Mouse (Mus musculus): ENCODE results near the gene Fam124b. TPM values are rescaled to one million over a fixed set of nuclear protein-coding genes. Genes with fewer than 3 reads are reported as not detected.

Fam124b gene
- polyA plus RNA-seq, 1 experiment from 2014 or later: not detected

- Histone ChIP-seq H3K27me3 (no peaks in the 10 kb centered on the region), H3K4me3 (replicated peaks) (no peak overlapping the region), H3K9me3 (replicated peaks) (no peaks in the 10 kb centered on the region), H3K36me3 (no peaks in the 10 kb centered on the region), H3K9ac (no peak overlapping the region), H3K4me1 (replicated peaks) (no peaks in the 10 kb centered on the region), H3K4me2 (no peak overlapping the region), H3K27ac (no peak overlapping the region)
- no peak for ATAC-seq (ENCODE audit: low read depth)
- DNase-seq: no peak
- WGBS (ENCODE audit: insufficient replicate concordance): 63% methylated on average over 4 of the region's 4 CpGs
Observed at GRCm38 (mm10) chr1:80166577-80166976, 51.7 kb downstream of the Fam124b start.

GRCm38 (mm10) chr1:80165391-80165790 is 52.9 kb downstream of the Fam124b start:
- ATAC-seq (ENCODE audit: low read depth) (no peak), DNase-seq (no peak)
- no peaks in the 10 kb centered on the region for H3K9me3 ChIP-seq (replicated peaks)
- H3K4me1 ChIP-seq (replicated peaks): no peaks in the 10 kb centered on the region
- H3K4me3 ChIP-seq (replicated peaks): no peak overlapping the region
- no peaks in the 10 kb centered on the region for H3K27me3 ChIP-seq
- no peak overlapping the region for H3K27ac ChIP-seq
- no peak overlapping the region for H3K4me2 ChIP-seq
- no peaks in the 10 kb centered on the region for H3K36me3 ChIP-seq
- WGBS (ENCODE audit: insufficient replicate concordance): 55% methylated on average over 5 of the region's 5 CpGs
- H3K9ac ChIP-seq: no peak overlapping the region

GRCm38 (mm10) chr1:80162943-80163342 is 55.3 kb downstream of the Fam124b start:
- H3K4me1 ChIP-seq (replicated peaks): no peaks in the 10 kb centered on the region
- H3K9me3 ChIP-seq (replicated peaks): no peaks in the 10 kb centered on the region
- WGBS (ENCODE audit: insufficient replicate concordance): 50% methylated on average over 6 of the region's 6 CpGs
- H3K9ac ChIP-seq: no peak overlapping the region
- H3K4me2 ChIP-seq: no peak overlapping the region
- H3K27ac ChIP-seq: no peak overlapping the region
- ATAC-seq (ENCODE audit: low read depth): no peak
- no peak for DNase-seq
- no peak overlapping the region for H3K4me3 ChIP-seq (replicated peaks)
- no peaks in the 10 kb centered on the region for H3K36me3 ChIP-seq
- no peaks in the 10 kb centered on the region for H3K27me3 ChIP-seq

GRCm38 (mm10) chr1:80159586-80159985 is 58.7 kb downstream of the Fam124b start:
- H3K9ac ChIP-seq: no peak overlapping the region
- ATAC-seq (ENCODE audit: low read depth) (no peak), DNase-seq (no peak)
- H3K9me3 ChIP-seq (replicated peaks): no peaks in the 10 kb centered on the region
- no peaks in the 10 kb centered on the region for H3K4me1 ChIP-seq (replicated peaks)
- H3K4me3 ChIP-seq (replicated peaks): no peak overlapping the region
- H3K27me3 ChIP-seq: no peaks in the 10 kb centered on the region
- no peak overlapping the region for H3K27ac ChIP-seq
- H3K36me3 ChIP-seq: no peaks in the 10 kb centered on the region
- H3K4me2 ChIP-seq: no peak overlapping the region

- ATAC-seq (ENCODE audit: low read depth): no peak
- H3K4me1 ChIP-seq (replicated peaks): no peaks in the 10 kb centered on the region
Observed at GRCm38 (mm10) chr1:80154902-80155301, 63.4 kb downstream of the Fam124b start.

GRCm38 (mm10) chr1:80153125-80153716 is 65.1 kb downstream of the Fam124b start:
- Histone ChIP-seq H3K9me3 (replicated peaks) (no peaks in the 10 kb centered on the region), H3K4me3 (replicated peaks) (no peak overlapping the region), H3K27me3 (no peaks in the 10 kb centered on the region), H3K36me3 (no peaks in the 10 kb centered on the region), H3K27ac (no peak overlapping the region), H3K4me2 (no peak overlapping the region), H3K4me1 (replicated peaks) (no peaks in the 10 kb centered on the region), H3K9ac (no peak overlapping the region)
- ATAC-seq (ENCODE audit: low read depth) (no peak), DNase-seq (no peak)
- WGBS (ENCODE audit: insufficient replicate concordance): 56% methylated on average over 7 of the region's 7 CpGs

More at GRCm38 (mm10) chr1:80154902-80155301, 63.4 kb downstream of the Fam124b start:
- Histone ChIP-seq H3K4me3 (replicated peaks) (no peak overlapping the region), H3K9ac (no peak overlapping the region), H3K9me3 (replicated peaks) (no peaks in the 10 kb centered on the region), H3K4me2 (no peak overlapping the region), H3K27me3 (no peaks in the 10 kb centered on the region), H3K27ac (no peak overlapping the region), H3K36me3 (no peaks in the 10 kb centered on the region)
- 56% methylated on average over 1 of the region's 1 CpGs for WGBS (ENCODE audit: insufficient replicate concordance)
- DNase-seq: no peak

- no peak overlapping the region for H3K4me3 ChIP-seq (replicated peaks)
- no peak overlapping the region for H3K9ac ChIP-seq
- no peak overlapping the region for H3K4me2 ChIP-seq
- no peaks in the 10 kb centered on the region for H3K27me3 ChIP-seq
- H3K27ac ChIP-seq: no peak overlapping the region
- ATAC-seq (ENCODE audit: low read depth): no peak
- no peaks in the 10 kb centered on the region for H3K36me3 ChIP-seq
- no peaks in the 10 kb centered on the region; the same call in 1 of the 2 replicates for H3K9me3 ChIP-seq (replicated peaks)
- no peaks in the 10 kb centered on the region for H3K4me1 ChIP-seq (replicated peaks)
- no peak for DNase-seq
Observed at GRCm38 (mm10) chr1:80150681-80151080, 67.6 kb downstream of the Fam124b start.

Other genes starting within 250 kb of the Fam124b start
- 18.3 and 19.9 TPM in 2 replicates for gene Cul3, start 122.0 kb upstream of the Fam124b start, polyA plus RNA-seq (2015; fragmentation: Nextera tagmentation; extraction: Ambion mirVana)
- gene Gm45261, start 243.0 kb upstream of the Fam124b start, polyA plus RNA-seq (2015; fragmentation: Nextera tagmentation; extraction: Ambion mirVana): not detected in 2 replicates

Data from liver, embryonic 13.5 days (tissue).